Mouse (Mus musculus) liver, postnatal 0 days (tissue): Measurements from ENCODE around the gene Hist1h4b.

Source experiments
- CTCF ChIP-seq: sonication (generic); IDR thresholded peaks from 2 replicates; pipeline ENCODE4 v1.5.1; 2016; ENCODE audit warnings: antibody characterized with exemption, low read depth
- EP300 ChIP-seq: IDR thresholded peaks from 2 replicates; pipeline ENCODE4 v1.6.1; 2016; ENCODE audit warnings: antibody characterized with exemption, low read depth, mild to moderate bottlenecking

GRCm38 (mm10) chr13:23708654-23709053 lies 48.2 kb upstream of the Hist1h4b start:
- TF ChIP-seq CTCF (no peak), EP300 (no peak)
